Mouse (Mus musculus) heart, embryonic 15.5 days (tissue): Measurements from ENCODE around the gene Chchd6. TPM values are rescaled to one million over a fixed set of nuclear protein-coding genes. Genes with fewer than 3 reads are reported as not detected.

ENCODE experiments used
- ATAC-seq: fragments of 200-750 bp; cut with Nextera tagmentation; replicated peaks from 2 replicates; pipeline ENCODE4 v1.8.0; 2017; ENCODE audit warnings: low read depth, moderate TSS enrichment; ENCODE audit not compliant: insufficient number of reproducible peaks, insufficient read depth, low FRiP score
- H3K27ac ChIP-seq: fragments of 300-500 bp; sonication (generic); 2 replicates; pipeline ENCODE4 v1.5.1; 2015; ENCODE audit warnings: mild to moderate bottlenecking, inconsistent platforms
- H3K27me3 ChIP-seq: fragments of 300-500 bp; sonication (generic); 2 replicates; pipeline ENCODE4 v1.6.1; 2015; ENCODE audit warnings: inconsistent platforms
- H3K36me3 ChIP-seq: fragments of 300-500 bp; sonication (generic); 2 replicates; pipeline ENCODE4 v1.6.1; 2015; ENCODE audit warnings: mild to moderate bottlenecking, inconsistent platforms
- H3K4me1 ChIP-seq: fragments of 300-500 bp; sonication (generic); replicated peaks from 2 replicates; pipeline ENCODE4 v1.6.1; 2015; ENCODE audit warnings: inconsistent platforms
- H3K4me2 ChIP-seq: fragments of 300-500 bp; sonication (generic); 2 replicates; pipeline ENCODE4 v1.6.1; 2015; ENCODE audit warnings: inconsistent platforms, mild to moderate bottlenecking, moderate library complexity
- H3K4me3 ChIP-seq: fragments of 300-500 bp; sonication (generic); 2 replicates; pipeline ENCODE4 v1.5.1; 2015; ENCODE audit warnings: mild to moderate bottlenecking, inconsistent platforms
- H3K9ac ChIP-seq: fragments of 300-500 bp; sonication (generic); 2 replicates; pipeline ENCODE4 v1.6.1; 2015; ENCODE audit warnings: mild to moderate bottlenecking, inconsistent platforms
- H3K9me3 ChIP-seq: fragments of 300-500 bp; sonication (generic); replicated peaks from 2 replicates; pipeline ENCODE4 v1.6.1; 2016; ENCODE audit warnings: inconsistent platforms
- WGBS: fragments of 180-500 bp; shearing (Covaris S2); methylation state at CpG from one replicate; pipeline ENCODE4 v1.1.7; 2015; ENCODE audit warnings: mixed read lengths; 5-methylcytosine and 5-hydroxymethylcytosine counted together
- polyA plus RNA-seq: library from polyadenylated mRNA; unstranded; fragments of >200 nt; fragmentation: Nextera tagmentation; extraction: Ambion mirVana; gene quantifications from 2 replicates; pipeline ENCODE4 v1.2.1, GENCODE M21; 2015

Gene Chchd6
- polyA plus RNA-seq, 1 experiment from 2014 or later: 43.7 TPM

- ATAC-seq: no peak
- H3K36me3 ChIP-seq: no peaks in the 10 kb centered on the region
- H3K4me3 ChIP-seq: no peak overlapping the region
- H3K9me3 ChIP-seq: no peaks in the 10 kb centered on the region
- peaks cover 41% of the 10 kb centered on the region for H3K4me1 ChIP-seq
- peak overlapping the region; percentile 78 for H3K27ac ChIP-seq
- no peak overlapping the region for H3K4me2 ChIP-seq
- WGBS: 58% methylated on average over 1 of the region's 1 CpGs
- H3K27me3 ChIP-seq: no peaks in the 10 kb centered on the region
- 0 out of 2 replicates have a peak overlapping the region, but pooled peaks have one; percentile 21 for H3K9ac ChIP-seq
Measured at GRCm38 (mm10) chr6:89555971-89556370, 39.5 kb downstream of the Chchd6 start.

- H3K4me2 ChIP-seq: no peak overlapping the region
- H3K27ac ChIP-seq: no peak overlapping the region
- WGBS: 60% methylated on average over 5 of the region's 5 CpGs
- ATAC-seq: no peak
- no peaks in the 10 kb centered on the region for H3K9me3 ChIP-seq
- H3K4me1 ChIP-seq: peaks cover 39% of the 10 kb centered on the region
- no peaks in the 10 kb centered on the region for H3K36me3 ChIP-seq
- no peaks in the 10 kb centered on the region for H3K27me3 ChIP-seq
- no peak overlapping the region for H3K9ac ChIP-seq
- no peak overlapping the region for H3K4me3 ChIP-seq
Measured at GRCm38 (mm10) chr6:89554029-89554428, 41.4 kb downstream of the Chchd6 start.

GRCm38 (mm10) chr6:89553012-89553704 lies 42.3 kb downstream of the Chchd6 start:
- Histone ChIP-seq H3K27ac (no peak overlapping the region), H3K27me3 (no peaks in the 10 kb centered on the region), H3K4me3 (no peak overlapping the region), H3K9me3 (no peaks in the 10 kb centered on the region), H3K4me1 (peaks cover 41% of the 10 kb centered on the region), H3K4me2 (no peak overlapping the region), H3K36me3 (no peaks in the 10 kb centered on the region), H3K9ac (no peak overlapping the region)
- 0 out of 2 replicates have a peak, but pooled peaks have one; percentile 32 for ATAC-seq
- 4% methylated on average over 4 of the region's 4 CpGs for WGBS

- peaks cover 41% of the 10 kb centered on the region for H3K4me1 ChIP-seq
- H3K36me3 ChIP-seq: no peaks in the 10 kb centered on the region
- WGBS: 78% methylated on average over 6 of the region's 6 CpGs
- H3K9ac ChIP-seq: no peak overlapping the region
- no peak overlapping the region for H3K27ac ChIP-seq
- no peak for ATAC-seq
- no peak overlapping the region for H3K4me2 ChIP-seq
- H3K27me3 ChIP-seq: no peaks in the 10 kb centered on the region
- H3K4me3 ChIP-seq: no peak overlapping the region
- H3K9me3 ChIP-seq: no peaks in the 10 kb centered on the region
Measured at GRCm38 (mm10) chr6:89552321-89553011, 43.0 kb downstream of the Chchd6 start.

DNA sequence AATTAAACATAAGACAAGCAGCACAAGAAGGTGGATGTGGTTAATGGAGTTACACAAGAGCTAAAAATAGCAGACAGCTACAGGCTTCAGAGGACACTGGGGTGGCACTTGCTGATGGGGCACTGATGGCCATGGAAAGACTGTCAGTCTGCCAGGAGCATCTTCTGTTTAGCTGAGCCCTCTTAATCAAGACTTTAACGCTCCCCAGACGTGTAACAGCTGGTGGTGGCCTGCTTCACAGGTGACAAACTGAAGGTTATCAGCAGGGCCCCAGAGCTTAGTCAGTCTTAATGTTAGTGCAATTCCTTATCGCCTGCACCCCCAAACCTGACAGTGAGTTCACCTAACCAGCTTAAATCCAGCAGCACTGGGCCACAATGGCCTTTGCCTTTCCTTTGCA lies 46.3 kb downstream of the Chchd6 start:
- no peak for ATAC-seq
- 45% methylated on average over 3 of the region's 3 CpGs for WGBS
- Histone ChIP-seq H3K27ac (no peak overlapping the region), H3K27me3 (no peaks in the 10 kb centered on the region), H3K4me2 (no peak overlapping the region), H3K9me3 (no peaks in the 10 kb centered on the region), H3K4me1 (peaks cover 22% of the 10 kb centered on the region), H3K36me3 (no peaks in the 10 kb centered on the region), H3K4me3 (no peak overlapping the region), H3K9ac (no peak overlapping the region)

DNA sequence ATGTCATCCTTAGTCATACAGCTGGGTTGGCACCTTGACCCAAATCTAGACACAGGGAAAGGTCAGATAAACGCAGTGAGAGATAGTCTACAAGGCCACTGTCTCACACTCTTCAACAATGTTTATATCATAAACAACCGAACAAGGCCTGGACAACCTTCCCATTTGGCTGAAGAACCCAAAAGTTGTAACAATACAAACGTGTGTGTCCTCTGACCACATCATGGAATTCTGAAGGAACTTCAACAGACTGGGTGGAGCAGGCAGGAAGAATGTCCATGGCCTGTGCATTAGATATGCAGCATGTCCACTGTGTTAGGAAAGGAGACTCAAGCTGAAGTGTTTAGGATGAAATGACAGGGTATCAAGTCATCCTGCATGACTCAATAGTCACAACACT lies 47.5 kb downstream of the Chchd6 start:
- H3K4me3 ChIP-seq: no peak overlapping the region
- H3K27me3 ChIP-seq: no peaks in the 10 kb centered on the region
- H3K9ac ChIP-seq: no peak overlapping the region
- no peaks in the 10 kb centered on the region for H3K9me3 ChIP-seq
- no peaks in the 10 kb centered on the region for H3K36me3 ChIP-seq
- H3K4me1 ChIP-seq: peaks cover 15% of the 10 kb centered on the region
- no peak overlapping the region for H3K27ac ChIP-seq
- ATAC-seq: no peak
- H3K4me2 ChIP-seq: no peak overlapping the region
- WGBS: 62% methylated on average over 3 of the region's 3 CpGs

- no peaks in the 10 kb centered on the region for H3K27me3 ChIP-seq
- no peak overlapping the region for H3K27ac ChIP-seq
- H3K9ac ChIP-seq: no peak overlapping the region
- H3K4me2 ChIP-seq: no peak overlapping the region
- 44% methylated on average over 1 of the region's 1 CpGs for WGBS
- H3K4me1 ChIP-seq: peaks cover 4% of the 10 kb centered on the region; the same call in 1 of the 2 replicates
- no peaks in the 10 kb centered on the region for H3K36me3 ChIP-seq
- ATAC-seq: no peak
- H3K4me3 ChIP-seq: no peak overlapping the region
- no peaks in the 10 kb centered on the region for H3K9me3 ChIP-seq
Measured at GRCm38 (mm10) chr6:89538102-89538751, 57.2 kb downstream of the Chchd6 start.

DNA sequence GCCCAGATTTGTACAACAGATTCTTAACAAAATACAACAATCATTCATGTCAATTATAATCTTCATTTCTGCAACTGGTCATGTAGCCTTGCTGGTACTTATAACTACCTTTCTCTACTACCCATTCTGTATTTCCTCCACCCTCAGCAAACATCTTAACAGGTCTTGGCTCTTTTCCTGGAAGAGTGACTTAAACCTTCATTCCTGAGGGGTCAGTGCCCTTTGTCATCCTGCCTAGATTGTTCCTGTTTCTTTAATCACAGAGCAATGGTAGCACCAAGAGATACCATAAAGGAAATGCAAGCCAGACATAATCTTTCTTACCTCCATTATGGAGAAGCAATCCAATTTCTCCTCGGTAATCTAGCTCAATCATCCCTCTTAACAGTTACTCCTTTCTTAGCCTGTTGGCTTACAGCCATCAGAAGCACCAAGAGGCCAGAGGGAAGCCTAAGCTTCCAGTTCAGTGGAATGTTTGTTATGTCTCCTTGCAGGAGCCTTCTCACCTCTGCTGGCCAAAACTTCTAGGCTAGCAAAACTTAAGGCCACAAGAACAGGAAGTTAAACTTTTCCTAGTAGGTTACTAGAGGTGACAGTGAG lies 59.7 kb downstream of the Chchd6 start:
- no peak for ATAC-seq
- WGBS: 28% methylated on average over 1 of the region's 1 CpGs

GRCm38 (mm10) chr6:89524766-89525165 lies 70.7 kb downstream of the Chchd6 start:
- ATAC-seq: no peak
- no peaks in the 10 kb centered on the region for H3K9me3 ChIP-seq
- H3K36me3 ChIP-seq: no peaks in the 10 kb centered on the region
- H3K4me3 ChIP-seq: no peak overlapping the region
- no peaks in the 10 kb centered on the region for H3K4me1 ChIP-seq
- H3K4me2 ChIP-seq: no peak overlapping the region
- H3K9ac ChIP-seq: no peak overlapping the region
- H3K27ac ChIP-seq: no peak overlapping the region
- H3K27me3 ChIP-seq: no peaks in the 10 kb centered on the region
- 93% methylated on average over 2 of the region's 2 CpGs for WGBS

More for the DNA sequence above, 59.7 kb downstream of the Chchd6 start:
- no peak overlapping the region for H3K4me2 ChIP-seq
- H3K4me3 ChIP-seq: no peak overlapping the region
- H3K9me3 ChIP-seq: no peaks in the 10 kb centered on the region
- no peaks in the 10 kb centered on the region for H3K36me3 ChIP-seq
- no peak overlapping the region for H3K27ac ChIP-seq
- peaks cover 4% of the 10 kb centered on the region; the same call in 1 of the 2 replicates for H3K4me1 ChIP-seq
- H3K9ac ChIP-seq: no peak overlapping the region
- no peaks in the 10 kb centered on the region for H3K27me3 ChIP-seq

DNA sequence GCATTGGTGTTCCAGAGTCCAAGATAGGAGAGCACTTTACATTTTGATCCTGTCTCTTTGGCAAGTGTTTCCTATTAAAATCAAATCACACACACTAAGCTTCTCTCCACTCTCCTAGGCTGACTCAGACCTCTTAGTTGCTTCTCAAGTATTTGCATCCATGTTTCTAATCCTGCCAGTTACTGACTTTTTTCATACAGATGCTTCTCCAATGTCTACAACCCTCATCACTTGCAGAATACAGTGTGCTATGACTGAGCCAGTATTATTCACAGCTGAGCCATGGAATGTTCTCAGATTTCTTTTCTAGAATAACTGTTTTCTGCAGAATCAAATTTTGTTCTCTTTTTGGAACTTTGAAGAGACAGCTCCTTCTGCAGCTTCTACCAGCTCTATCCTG lies 85.3 kb downstream of the Chchd6 start:
- H3K27me3 ChIP-seq: no peaks in the 10 kb centered on the region
- H3K9ac ChIP-seq: no peak overlapping the region
- H3K27ac ChIP-seq: no peak overlapping the region
- H3K4me3 ChIP-seq: no peak overlapping the region
- H3K4me1 ChIP-seq: no peaks in the 10 kb centered on the region
- no peaks in the 10 kb centered on the region for H3K36me3 ChIP-seq
- ATAC-seq: no peak
- no peaks in the 10 kb centered on the region for H3K9me3 ChIP-seq
- no peak overlapping the region for H3K4me2 ChIP-seq

GRCm38 (mm10) chr6:89508725-89509124 lies 86.7 kb downstream of the Chchd6 start:
- 54% methylated on average over 2 of the region's 2 CpGs for WGBS
- Histone ChIP-seq H3K9ac (no peak overlapping the region), H3K36me3 (no peaks in the 10 kb centered on the region), H3K4me1 (no peaks in the 10 kb centered on the region), H3K4me2 (no peak overlapping the region), H3K4me3 (no peak overlapping the region), H3K27me3 (no peaks in the 10 kb centered on the region), H3K9me3 (no peaks in the 10 kb centered on the region), H3K27ac (no peak overlapping the region)
- ATAC-seq: no peak
